Mouse (Mus musculus): Measurements from ENCODE around the gene Gli1.

- TF ChIP-seq POLR2A (IDR thresholded peaks at IDR 0.05; ENCODE audit: insufficient read depth, low read length): no peak
- no peak for TF ChIP-seq CTCF (IDR thresholded peaks at IDR 0.05; ENCODE audit: low read depth, low read length)
Observed at GRCm38 (mm10) chr10:127380251-127380691, 38.5 kb upstream of the Gli1 start, which contains the start of gene R3hdm2.
